Mouse (Mus musculus) hindbrain, embryonic 14.5 days (tissue): ENCODE results near the gene Cenpv. TPM values are rescaled to one million over a fixed set of nuclear protein-coding genes. Genes with fewer than 3 reads are reported as not detected.

Source experiments
- ATAC-seq: fragments of 200-750 bp; cut with Nextera tagmentation; 2 replicates; pipeline ENCODE4 v1.8.0; 2017; ENCODE audit warnings: moderate number of reproducible peaks, mild to moderate bottlenecking, moderate TSS enrichment, moderate library complexity; ENCODE audit not compliant: low FRiP score
- DNase-seq: peaks from one replicate; pipeline ENCODE4 v3.0.0-alpha.2; 2015; ENCODE audit warnings: low spot score
- H3K27ac ChIP-seq: fragments of 300-500 bp; sonication (generic); 2 replicates; pipeline ENCODE4 v1.5.1; 2014; ENCODE audit warnings: mild to moderate bottlenecking, moderate library complexity
- H3K27me3 ChIP-seq: fragments of 300-500 bp; sonication (generic); 2 replicates; pipeline ENCODE4 v1.6.1; 2014; ENCODE audit warnings: mild to moderate bottlenecking, low read length, mixed read lengths; ENCODE audit not compliant: control insufficient read depth, insufficient read depth
- H3K36me3 ChIP-seq: fragments of 300-500 bp; sonication (generic); replicated peaks from 2 replicates; pipeline ENCODE4 v1.6.1; 2014; ENCODE audit not compliant: control insufficient read depth, insufficient read depth
- H3K4me1 ChIP-seq: fragments of 300-500 bp; sonication (generic); replicated peaks from 2 replicates; pipeline ENCODE4 v1.6.1; 2014; ENCODE audit warnings: antibody characterized with exemption, low read length, mixed read lengths; ENCODE audit not compliant: control insufficient read depth, insufficient read depth
- H3K4me2 ChIP-seq: fragments of 300-500 bp; sonication (generic); replicated peaks from 2 replicates; pipeline ENCODE4 v1.6.1; 2014; ENCODE audit warnings: mild to moderate bottlenecking, moderate library complexity
- H3K4me3 ChIP-seq: fragments of 300-500 bp; sonication (generic); replicated peaks from 2 replicates; pipeline ENCODE4 v1.5.1; 2014; ENCODE audit warnings: mild to moderate bottlenecking, low read length
- H3K9ac ChIP-seq: fragments of 300-500 bp; sonication (generic); 2 replicates; pipeline ENCODE4 v1.6.1; 2014
- H3K9me3 ChIP-seq: fragments of 300-500 bp; sonication (generic); 2 replicates; pipeline ENCODE4 v1.6.1; 2016; ENCODE audit warnings: low read length; ENCODE audit not compliant: control insufficient read depth
- WGBS: fragments of 180-500 bp; shearing (Covaris S2); extraction: QIAGEN DNeasy Blood & Tissue Kit; methylation state at CpG from one replicate; pipeline ENCODE4 v1.1.7; 2014; 5-methylcytosine and 5-hydroxymethylcytosine counted together
- polyA plus RNA-seq: library from polyadenylated mRNA; unstranded; fragments of >200 nt; fragmentation: Nextera tagmentation; extraction: Ambion mirVana; gene quantifications from 2 replicates; pipeline ENCODE4 v1.2.1, GENCODE M21; 2014

The Cenpv gene
- polyA plus RNA-seq, 1 experiment from 2014 or later: 64.8 TPM

- 93% methylated on average over 2 of the region's 2 CpGs for WGBS
- no peak overlapping the region for H3K9ac ChIP-seq
- H3K4me2 ChIP-seq: no peak overlapping the region
Observed at GRCm38 (mm10) chr11:62500529-62500928, 38.5 kb downstream of the Cenpv start.

GRCm38 (mm10) chr11:62498802-62499201, 40.3 kb downstream of the Cenpv start:
- 89% methylated on average over 2 of the region's 2 CpGs for WGBS
- Histone ChIP-seq H3K27me3 (no peaks in the 10 kb centered on the region), H3K9me3 (no peaks in the 10 kb centered on the region), H3K4me2 (no peak overlapping the region), H3K4me1 (0 out of 2 replicates have a peak, but pooled peaks cover 2% of the 10 kb centered on the region), H3K9ac (no peak overlapping the region), H3K36me3 (no peaks in the 10 kb centered on the region), H3K4me3 (no peak overlapping the region), H3K27ac (no peak overlapping the region)
- ATAC-seq (no peak), DNase-seq (no peak)

More at GRCm38 (mm10) chr11:62500529-62500928, 38.5 kb downstream of the Cenpv start:
- DNase-seq (no peak), ATAC-seq (no peak)
- Histone ChIP-seq H3K36me3 (no peaks in the 10 kb centered on the region), H3K27me3 (no peaks in the 10 kb centered on the region), H3K9me3 (no peaks in the 10 kb centered on the region), H3K4me3 (no peak overlapping the region), H3K4me1 (0 out of 2 replicates have a peak, but pooled peaks cover 1% of the 10 kb centered on the region), H3K27ac (no peak overlapping the region)

- WGBS: 46% methylated on average over 3 of the region's 3 CpGs
Observed at GRCm38 (mm10) chr11:62497181-62497580, 41.9 kb downstream of the Cenpv start.

GRCm38 (mm10) chr11:62496151-62496715, 42.8 kb downstream of the Cenpv start:
- ATAC-seq (no peak), DNase-seq (no peak)
- Histone ChIP-seq H3K4me2 (no peak overlapping the region), H3K36me3 (no peaks in the 10 kb centered on the region), H3K4me3 (no peak overlapping the region), H3K9me3 (no peaks in the 10 kb centered on the region), H3K27ac (no peak overlapping the region), H3K9ac (no peak overlapping the region), H3K4me1 (0 out of 2 replicates have a peak, but pooled peaks cover 2% of the 10 kb centered on the region), H3K27me3 (no peaks in the 10 kb centered on the region)
- WGBS: 58% methylated on average over 5 of the region's 5 CpGs

More at GRCm38 (mm10) chr11:62497181-62497580, 41.9 kb downstream of the Cenpv start:
- ATAC-seq (no peak), DNase-seq (no peak)
- H3K27ac ChIP-seq: no peak overlapping the region
- no peak overlapping the region for H3K4me3 ChIP-seq
- H3K4me1 ChIP-seq: 0 out of 2 replicates have a peak, but pooled peaks cover 2% of the 10 kb centered on the region
- H3K27me3 ChIP-seq: no peaks in the 10 kb centered on the region
- no peak overlapping the region for H3K9ac ChIP-seq
- no peaks in the 10 kb centered on the region for H3K36me3 ChIP-seq
- no peak overlapping the region for H3K4me2 ChIP-seq
- H3K9me3 ChIP-seq: no peaks in the 10 kb centered on the region

- Histone ChIP-seq H3K36me3 (no peaks in the 10 kb centered on the region), H3K9me3 (no peaks in the 10 kb centered on the region), H3K4me2 (no peak overlapping the region), H3K27me3 (no peaks in the 10 kb centered on the region), H3K27ac (no peak overlapping the region), H3K4me1 (0 out of 2 replicates have a peak, but pooled peaks cover 2% of the 10 kb centered on the region), H3K9ac (no peak overlapping the region), H3K4me3 (no peak overlapping the region)
- DNase-seq (no peak), ATAC-seq (no peak)
- WGBS: 27% methylated on average over 10 of the region's 10 CpGs
Observed at GRCm38 (mm10) chr11:62495276-62495801, 43.7 kb downstream of the Cenpv start.

GRCm38 (mm10) chr11:62494754-62495275, 44.2 kb downstream of the Cenpv start:
- no peak for ATAC-seq
- H3K36me3 ChIP-seq: no peaks in the 10 kb centered on the region
- H3K27me3 ChIP-seq: no peaks in the 10 kb centered on the region
- H3K4me2 ChIP-seq: no peak overlapping the region
- H3K27ac ChIP-seq: no peak overlapping the region
- 0 out of 2 replicates have a peak, but pooled peaks cover 2% of the 10 kb centered on the region for H3K4me1 ChIP-seq
- WGBS: 3% methylated on average over 6 of the region's 6 CpGs
- no peaks in the 10 kb centered on the region for H3K9me3 ChIP-seq
- no peak overlapping the region for H3K4me3 ChIP-seq
- no peak for DNase-seq
- H3K9ac ChIP-seq: no peak overlapping the region

- ATAC-seq: no peak
Observed at GRCm38 (mm10) chr11:62493701-62494100, 45.4 kb downstream of the Cenpv start.

GRCm38 (mm10) chr11:62487540-62488350, 51.3 kb downstream of the Cenpv start:
- Histone ChIP-seq H3K9ac (no peak overlapping the region), H3K9me3 (no peaks in the 10 kb centered on the region), H3K4me2 (no peak overlapping the region), H3K4me1 (no peaks in the 10 kb centered on the region), H3K27ac (no peak overlapping the region), H3K4me3 (no peak overlapping the region), H3K27me3 (no peaks in the 10 kb centered on the region), H3K36me3 (no peaks in the 10 kb centered on the region)
- ATAC-seq (no peak), DNase-seq (no peak)
- WGBS: 95% methylated on average over 10 of the region's 10 CpGs

More at GRCm38 (mm10) chr11:62493701-62494100, 45.4 kb downstream of the Cenpv start:
- Histone ChIP-seq H3K36me3 (no peaks in the 10 kb centered on the region), H3K27ac (no peak overlapping the region), H3K4me1 (0 out of 2 replicates have a peak, but pooled peaks cover 2% of the 10 kb centered on the region), H3K9me3 (no peaks in the 10 kb centered on the region), H3K4me2 (no peak overlapping the region), H3K9ac (no peak overlapping the region), H3K27me3 (no peaks in the 10 kb centered on the region), H3K4me3 (no peak overlapping the region)
- 95% methylated on average over 6 of the region's 6 CpGs for WGBS
- DNase-seq: no peak

GRCm38 (mm10) chr11:62486949-62487348, 52.1 kb downstream of the Cenpv start:
- no peak overlapping the region for H3K4me3 ChIP-seq
- no peaks in the 10 kb centered on the region for H3K36me3 ChIP-seq
- WGBS: 93% methylated on average over 1 of the region's 1 CpGs
- no peaks in the 10 kb centered on the region for H3K27me3 ChIP-seq
- H3K27ac ChIP-seq: no peak overlapping the region
- no peak overlapping the region for H3K4me2 ChIP-seq
- no peak overlapping the region for H3K9ac ChIP-seq
- H3K4me1 ChIP-seq: no peaks in the 10 kb centered on the region
- no peak for ATAC-seq
- no peaks in the 10 kb centered on the region for H3K9me3 ChIP-seq
- DNase-seq: no peak
